Mouse (Mus musculus) monocyte, adult 5-6 weeks (primary cell): ENCODE results near the gene Faiml. TPM values are rescaled to one million over a fixed set of nuclear protein-coding genes. Genes with fewer than 3 reads are reported as not detected.
A peak's percentile ranks its signal among the peaks of the same experiment; 100 is the strongest.

Experiments
- ATAC-seq: fragments of 153-309, 156-312 bp; replicated peaks from 2 replicates; pipeline ENCODE4 v1.8.0; 2017; ENCODE audit warnings: mild to moderate bottlenecking; ENCODE audit not compliant: low TSS enrichment, insufficient number of reproducible peaks, severe bottlenecking, poor library complexity, low FRiP score
- total RNA-seq: library from RNA; stranded (forward); fragments of 200-1000, 200-491, 200-594 nt; gene quantifications from 3 replicates; pipeline ENCODE4 v1.2.3, GENCODE M21; 2017

Faiml gene
- total RNA-seq, 1 experiment from 2014 or later = not detected

DNA sequence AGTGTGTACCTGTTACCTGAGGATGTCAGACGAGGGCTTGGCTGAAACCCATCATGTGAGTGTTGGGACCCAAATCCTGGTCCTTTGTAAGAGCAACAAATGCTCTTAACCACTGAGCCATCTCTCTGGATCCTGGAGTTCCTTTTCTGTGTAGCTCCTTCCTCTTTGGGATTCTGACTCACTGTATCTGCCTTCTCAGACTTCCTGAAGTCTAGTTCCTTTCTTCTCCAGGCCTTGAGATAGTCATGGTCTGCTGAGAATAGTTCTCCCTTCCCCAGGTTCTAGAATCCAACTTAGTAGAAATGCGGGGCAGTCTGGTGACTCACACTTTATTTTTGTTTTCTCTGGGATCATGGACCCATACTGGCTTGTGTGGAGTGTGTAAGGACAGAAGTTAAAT lies 24.4 kb downstream of the Faiml start:
- ATAC-seq = no peak

DNA sequence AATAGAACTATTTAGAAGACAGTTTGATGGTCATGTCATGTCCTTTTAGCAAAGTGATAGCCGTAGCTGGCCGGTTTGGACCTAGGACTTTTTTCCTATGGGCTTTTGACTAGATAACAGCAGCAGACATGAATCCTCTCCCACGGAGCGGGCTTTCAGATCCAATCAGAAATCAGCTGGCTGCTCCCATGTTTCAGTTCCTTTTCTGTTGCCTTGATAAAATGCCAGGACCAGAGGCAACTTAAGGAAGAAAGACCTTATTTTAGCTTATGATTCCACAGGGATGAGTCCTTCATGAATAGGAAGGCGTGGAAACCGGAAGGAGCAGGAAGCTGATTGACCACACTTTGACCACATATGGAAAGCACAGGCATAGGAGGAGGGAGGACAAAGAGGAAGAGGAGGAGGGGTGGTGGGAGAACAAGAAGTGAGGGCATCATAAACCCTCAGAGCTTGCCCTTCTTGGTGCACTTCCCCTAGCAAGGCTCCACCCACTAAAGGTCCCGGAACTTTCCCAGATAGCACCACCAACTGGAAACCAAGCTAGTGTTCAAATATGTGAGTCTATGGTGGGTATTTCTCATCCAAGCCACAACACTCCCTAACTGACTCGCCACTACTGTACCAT lies 53.9 kb downstream of the Faiml start:
- peak; percentile 82 for ATAC-seq

DNA sequence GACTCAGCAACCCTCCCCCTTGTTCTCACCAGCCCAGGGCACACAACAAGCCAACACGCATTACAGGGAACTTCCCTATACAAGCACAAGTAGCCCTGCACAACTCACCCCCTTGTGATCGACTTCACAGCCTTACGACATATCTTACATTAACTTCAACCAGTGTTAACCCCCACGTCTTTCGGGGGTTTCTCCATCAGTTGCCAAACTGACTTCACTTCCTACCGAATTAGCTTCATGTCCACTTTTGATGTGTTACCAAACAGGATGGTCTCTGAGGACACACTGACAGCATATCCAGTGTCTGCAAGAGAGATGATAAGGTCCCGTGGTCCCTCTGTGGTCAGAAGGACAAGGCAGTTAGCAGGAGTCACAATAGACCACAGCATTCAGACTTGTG lies 54.9 kb downstream of the Faiml start:
- ATAC-seq = peak; percentile 57

DNA sequence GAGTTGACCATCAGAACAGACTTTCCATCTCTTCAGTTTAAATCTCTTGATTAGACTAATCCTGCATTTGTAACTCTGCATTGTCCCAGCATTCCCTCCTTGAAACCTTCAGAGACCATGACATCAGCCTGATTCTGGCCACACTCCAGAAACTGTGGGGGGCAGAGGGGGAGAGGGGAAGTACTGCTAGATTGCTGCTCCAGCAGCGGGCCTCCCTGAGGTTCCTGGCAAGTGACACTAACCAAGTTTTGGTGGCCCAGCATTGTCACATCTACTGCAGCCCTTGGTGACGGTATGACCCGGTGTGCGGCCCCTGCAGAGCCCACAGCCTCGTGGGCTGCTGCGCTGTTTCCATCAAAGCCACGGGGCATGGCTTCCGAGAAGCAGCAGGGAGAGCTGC lies 56.8 kb downstream of the Faiml start:
- ATAC-seq = no peak

Other genes starting within 250 kb of the Faiml start
- gene Gm1123, start 201.5 kb downstream of the Faiml start, total RNA-seq = not detected in 3 replicates
- 6.0 to 12.7 TPM (median 6.8 TPM) in 3 replicates for gene Pik3cb, start 96.6 kb downstream of the Faiml start, total RNA-seq
- 24.1 to 37.1 TPM (median 29.0 TPM) in 3 replicates for gene Cep70, start 6.1 kb upstream of the Faiml start, total RNA-seq
- not detected in 3 replicates for gene Esyt3, start 121.3 kb upstream of the Faiml start, total RNA-seq
- gene Mras, start 200.1 kb upstream of the Faiml start, total RNA-seq = 1.3 TPM in 1 of 3 replicates, not detected in the others
- not detected in 3 replicates for gene Nme9, start 214.2 kb upstream of the Faiml start, total RNA-seq